Mouse (Mus musculus) bone marrow macrophage, adult 2 months (primary cell): ENCODE data around the gene Kcnk10.

Experiments
- CTCF ChIP-seq: IDR thresholded peaks from 2 replicates; pipeline ENCODE4 v1.5.1; 2012; ENCODE audit warnings: low read depth, mild to moderate bottlenecking, low read length, moderate library complexity
- POLR2A ChIP-seq: IDR thresholded peaks from 2 replicates; pipeline ENCODE4 v1.6.1; 2012; ENCODE audit warnings: mild to moderate bottlenecking, low read depth, low read length, borderline replicate concordance

- TF ChIP-seq CTCF = no peak
- no peak for TF ChIP-seq POLR2A
These were observed 14.8 kb downstream of the Kcnk10 start for GRCm38 (mm10) chr12:98563261-98563660.
